Mouse (Mus musculus) midbrain, postnatal 0 days (tissue): Measurements from ENCODE around the gene Samd11. TPM values are rescaled to one million over a fixed set of nuclear protein-coding genes. Genes with fewer than 3 reads are reported as not detected.

Experiments used
- ATAC-seq: fragments of 200-750 bp; cut with Nextera tagmentation; 2 replicates; pipeline ENCODE4 v1.8.0; 2017; ENCODE audit warnings: moderate number of reproducible peaks, mild to moderate bottlenecking, moderate TSS enrichment, moderate library complexity; ENCODE audit not compliant: low FRiP score
- DNase-seq: peaks from one replicate; pipeline ENCODE4 v3.0.0-alpha.2; 2015; ENCODE audit warnings: low spot score
- H3K27ac ChIP-seq: fragments of 300-500 bp; sonication (generic); 2 replicates; pipeline ENCODE4 v1.5.1; 2014; ENCODE audit warnings: low read depth, mild to moderate bottlenecking, low read length, mixed read lengths
- H3K27me3 ChIP-seq: fragments of 300-500 bp; sonication (generic); 2 replicates; pipeline ENCODE4 v1.6.1; 2014; ENCODE audit warnings: low read length, control low read depth, mixed read lengths; ENCODE audit not compliant: insufficient read depth
- H3K36me3 ChIP-seq: fragments of 300-500 bp; sonication (generic); 2 replicates; pipeline ENCODE4 v1.6.1; 2014; ENCODE audit warnings: low read length, control low read depth, mixed read lengths; ENCODE audit not compliant: insufficient read depth
- H3K4me1 ChIP-seq: fragments of 300-500 bp; sonication (generic); 2 replicates; pipeline ENCODE4 v1.6.1; 2014; ENCODE audit warnings: mild to moderate bottlenecking, control low read depth, antibody characterized with exemption, low read length, mixed read lengths; ENCODE audit not compliant: insufficient read depth
- H3K4me2 ChIP-seq: fragments of 300-500 bp; sonication (generic); 2 replicates; pipeline ENCODE4 v1.6.1; 2014; ENCODE audit warnings: low read depth, mild to moderate bottlenecking, low read length, mixed read lengths; ENCODE audit not compliant: poor library complexity, severe bottlenecking
- H3K4me3 ChIP-seq: fragments of 300-500 bp; sonication (generic); 2 replicates; pipeline ENCODE4 v1.5.1; 2014; ENCODE audit warnings: low read depth, mild to moderate bottlenecking, low read length, moderate library complexity
- H3K9ac ChIP-seq: fragments of 300-500 bp; sonication (generic); replicated peaks from 2 replicates; pipeline ENCODE4 v1.6.1; 2014; ENCODE audit warnings: mild to moderate bottlenecking, low read length, moderate library complexity, mixed read lengths; ENCODE audit not compliant: poor library complexity, severe bottlenecking
- H3K9me3 ChIP-seq: fragments of 300-500 bp; sonication (generic); 2 replicates; pipeline ENCODE4 v1.6.1; 2016; ENCODE audit warnings: low read length, control low read depth
- CTCF ChIP-seq: IDR thresholded peaks from 2 replicates; pipeline ENCODE4 v1.5.1; 2016; ENCODE audit warnings: antibody characterized with exemption, mild to moderate bottlenecking
- WGBS: fragments of 180-500 bp; shearing (Covaris S2); extraction: QIAGEN DNeasy Blood & Tissue Kit; methylation state at CpG from one replicate; pipeline ENCODE4 v1.1.7; 2014; 5-methylcytosine and 5-hydroxymethylcytosine counted together
- polyA plus RNA-seq: library from polyadenylated mRNA; unstranded; fragments of >200 nt; fragmentation: Nextera tagmentation; extraction: Ambion mirVana; gene quantifications from 2 replicates; pipeline ENCODE4 v1.2.1, GENCODE M21; 2015
- total RNA-seq: library from RNA; depleted of rRNA; stranded (reverse); fragments of >200 nt; gene quantifications from 2 replicates; pipeline ENCODE4 v1.2.3, GENCODE M21; 2014

The Samd11 gene
- total and polyA plus RNA-seq, 2 experiments from 2014 or later = 3.5 to 8.9 TPM

DNA sequence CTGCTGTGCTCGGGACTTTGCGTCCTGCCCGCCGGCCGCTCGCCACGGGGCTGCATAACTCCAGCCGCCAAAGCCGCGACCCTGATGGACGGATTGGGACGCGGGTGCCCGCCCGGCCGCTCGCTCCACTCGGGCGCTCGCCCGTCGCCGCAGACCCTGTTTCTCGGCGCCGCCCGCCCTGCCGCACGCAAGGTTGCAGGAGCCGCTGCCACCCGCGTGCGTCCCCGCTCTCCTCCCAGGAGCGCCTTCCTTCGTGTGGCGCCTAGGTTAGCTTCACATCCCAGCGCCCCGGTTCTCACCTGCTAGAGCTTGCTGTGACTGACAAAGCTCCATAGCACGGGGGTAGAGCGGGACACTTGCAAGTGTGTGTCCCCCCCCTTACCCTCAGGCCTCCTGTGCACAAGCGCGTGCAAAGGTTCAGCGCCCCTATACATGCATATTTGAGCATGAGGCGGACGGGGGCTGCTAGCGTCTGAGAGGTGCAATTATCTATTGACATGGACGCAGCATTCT is 20.7 kb downstream of the Samd11 start, which contains the start of gene Plekhn1:
Plekhn1 (minus strand) TSS at position 157 of the 513 bp plus-strand sequence.
- no peaks in the 10 kb centered on the region for H3K9me3 ChIP-seq
- peaks cover 4% of the 10 kb centered on the region for H3K4me1 ChIP-seq
- H3K9ac ChIP-seq = peak within 1 kb of the TSS; percentile 74
- peak within 1 kb of the TSS; percentile 92 for H3K27ac ChIP-seq
- 0% methylated on average over 28 of the region's 48 CpGs for WGBS
- peak; percentile 52 for ATAC-seq
- TF ChIP-seq CTCF = peak; percentile 21; the same call in 1 of the 2 replicates
- peaks cover 38% of the 10 kb centered on the region for H3K36me3 ChIP-seq
- H3K27me3 ChIP-seq = no peaks in the 10 kb centered on the region
- peak; percentile 71 for DNase-seq
- H3K4me2 ChIP-seq = peak within 1 kb of the TSS; percentile 68
- H3K4me3 ChIP-seq = peak within 1 kb of the TSS; percentile 87

DNA sequence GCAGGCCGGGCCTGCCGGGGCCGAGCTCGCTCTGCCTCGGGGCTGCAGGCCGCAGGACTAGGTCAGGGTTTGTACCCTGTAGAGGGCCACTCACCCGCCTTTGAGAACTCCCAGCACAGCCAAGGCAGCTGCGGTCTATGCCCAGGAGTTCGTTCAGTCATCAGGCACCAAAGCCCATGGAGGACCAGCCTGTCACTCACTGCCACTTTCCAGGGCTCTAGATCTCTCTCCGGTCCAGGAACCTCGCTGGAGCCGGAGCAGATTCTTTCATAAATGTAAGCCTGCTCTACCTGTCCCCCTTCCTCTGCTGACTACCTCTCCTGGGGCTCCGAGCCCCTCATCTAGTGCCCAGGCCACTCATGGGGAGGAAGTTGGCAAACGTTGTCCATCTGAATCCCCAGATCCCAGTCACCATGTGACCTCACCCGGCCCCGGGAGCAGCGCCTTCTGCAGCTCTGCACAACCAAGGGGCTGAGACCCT is 21.4 kb downstream of the Samd11 start:
- Histone ChIP-seq H3K4me1 (peaks cover 4% of the 10 kb centered on the region), H3K9ac (peak overlapping the region; percentile 74), H3K27ac (peak overlapping the region; percentile 92), H3K36me3 (peaks cover 39% of the 10 kb centered on the region), H3K27me3 (no peaks in the 10 kb centered on the region), H3K9me3 (no peaks in the 10 kb centered on the region), H3K4me2 (peak overlapping the region; percentile 68), H3K4me3 (peak overlapping the region; percentile 87)
- ATAC-seq (no peak), DNase-seq (no peak)
- 2% methylated on average over 17 of the region's 17 CpGs for WGBS
- TF ChIP-seq CTCF = no peak

DNA sequence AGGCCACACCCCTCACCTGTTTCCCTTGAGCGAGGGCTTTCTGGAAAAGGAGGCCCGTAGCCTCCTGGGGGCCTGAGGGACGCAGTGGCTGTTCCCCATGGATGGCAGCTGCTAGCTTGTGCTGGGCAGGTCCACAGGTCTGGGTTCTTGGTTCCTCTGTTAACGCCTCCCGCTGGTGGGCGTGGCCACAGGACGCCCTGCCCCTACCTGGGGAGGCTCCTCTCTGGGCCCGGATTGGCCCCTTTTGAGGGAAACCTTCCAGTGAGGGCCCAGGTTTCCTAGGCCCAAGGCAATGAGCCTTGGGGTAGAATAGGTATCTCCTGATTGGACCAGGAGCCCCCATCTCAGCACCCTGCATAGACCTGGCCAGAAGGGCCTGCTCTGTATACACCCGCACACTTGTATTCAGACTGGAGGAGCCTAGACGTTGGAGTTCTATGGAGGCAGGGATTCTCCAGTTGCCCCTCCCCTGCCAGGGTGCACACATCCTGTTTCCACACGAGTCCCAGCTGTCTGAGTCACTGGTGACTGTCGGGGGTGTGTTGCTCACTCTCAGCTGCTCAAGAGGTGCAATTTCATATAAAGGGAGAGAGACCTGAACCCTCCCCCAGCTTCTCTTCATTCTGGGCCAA is 26.9 kb downstream of the Samd11 start:
- H3K4me3 ChIP-seq = no peak overlapping the region
- H3K4me2 ChIP-seq = no peak overlapping the region
- DNase-seq (no peak), ATAC-seq (no peak)
- no peaks in the 10 kb centered on the region for H3K9me3 ChIP-seq
- 22% methylated on average over 12 of the region's 12 CpGs for WGBS
- peaks cover 36% of the 10 kb centered on the region for H3K36me3 ChIP-seq
- H3K27me3 ChIP-seq = no peaks in the 10 kb centered on the region
- no peak for TF ChIP-seq CTCF
- H3K4me1 ChIP-seq = peaks cover 2% of the 10 kb centered on the region
- H3K27ac ChIP-seq = no peak overlapping the region
- no peak overlapping the region for H3K9ac ChIP-seq

DNA sequence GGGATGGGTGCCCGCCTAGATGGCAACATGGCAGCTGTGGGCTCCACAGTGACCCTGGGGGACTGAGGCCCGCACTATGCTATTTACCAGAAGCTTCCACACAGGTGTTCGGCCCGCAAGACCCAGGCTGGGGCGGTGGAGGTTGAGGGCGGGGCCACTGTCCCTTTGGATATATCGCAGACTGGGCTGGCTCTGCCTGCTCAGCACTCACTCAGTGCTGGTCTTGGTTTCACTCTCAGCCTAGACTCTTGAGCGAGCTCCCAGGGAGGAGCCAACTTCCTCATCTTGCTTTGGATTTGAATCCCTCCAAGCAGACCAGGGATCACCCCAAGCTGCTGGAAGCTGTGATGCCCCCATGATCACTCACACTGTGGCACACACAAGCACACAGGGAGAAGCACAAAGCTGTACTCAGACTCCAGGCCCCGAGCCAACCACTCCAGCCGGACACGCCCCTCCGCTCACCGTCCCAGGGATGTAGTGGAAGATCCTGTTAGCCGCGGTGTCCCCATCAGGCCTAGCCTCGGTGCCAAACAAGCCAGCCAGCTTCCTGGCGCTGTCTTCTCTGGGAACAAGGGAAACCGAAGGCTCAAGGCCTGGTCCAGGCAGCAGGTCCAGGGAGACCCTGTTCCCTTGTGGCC is 27.6 kb downstream of the Samd11 start:
- no peaks in the 10 kb centered on the region for H3K27me3 ChIP-seq
- no peak for ATAC-seq
- H3K4me1 ChIP-seq = no peaks in the 10 kb centered on the region
- WGBS = 30% methylated on average over 18 of the region's 18 CpGs
- DNase-seq = peak; percentile 30
- TF ChIP-seq CTCF = no peak
- H3K9me3 ChIP-seq = no peaks in the 10 kb centered on the region
- H3K4me3 ChIP-seq = no peak overlapping the region
- H3K9ac ChIP-seq = no peak overlapping the region
- H3K4me2 ChIP-seq = no peak overlapping the region
- no peak overlapping the region for H3K27ac ChIP-seq
- peaks cover 36% of the 10 kb centered on the region for H3K36me3 ChIP-seq

DNA sequence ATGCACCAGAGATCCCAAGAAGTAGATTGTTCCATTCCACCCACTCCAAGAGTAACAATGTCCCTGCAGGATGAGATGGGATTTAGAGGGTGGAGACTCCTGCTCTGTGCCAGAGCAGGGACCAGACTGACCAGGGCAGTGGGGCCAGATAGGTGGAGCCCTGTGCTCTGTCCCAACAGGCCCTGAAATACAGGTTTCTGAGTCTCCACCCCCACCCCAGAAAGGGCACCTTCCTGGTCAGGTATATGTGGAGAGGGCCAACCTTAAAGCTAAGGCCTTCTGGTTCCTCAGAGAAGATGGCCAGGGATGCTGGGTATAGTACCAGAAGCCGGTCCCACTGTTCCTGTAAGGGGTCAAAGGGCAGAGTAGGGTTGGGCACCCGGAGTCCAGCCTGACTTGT is 31.2 kb downstream of the Samd11 start:
- ATAC-seq (no peak), DNase-seq (no peak)
- Histone ChIP-seq H3K36me3 (peaks cover 9% of the 10 kb centered on the region), H3K9me3 (no peaks in the 10 kb centered on the region), H3K4me3 (no peak overlapping the region), H3K9ac (no peak overlapping the region), H3K4me1 (no peaks in the 10 kb centered on the region), H3K27me3 (no peaks in the 10 kb centered on the region), H3K4me2 (no peak overlapping the region), H3K27ac (no peak overlapping the region)
- WGBS = 87% methylated on average over 2 of the region's 2 CpGs
- TF ChIP-seq CTCF = no peak

DNA sequence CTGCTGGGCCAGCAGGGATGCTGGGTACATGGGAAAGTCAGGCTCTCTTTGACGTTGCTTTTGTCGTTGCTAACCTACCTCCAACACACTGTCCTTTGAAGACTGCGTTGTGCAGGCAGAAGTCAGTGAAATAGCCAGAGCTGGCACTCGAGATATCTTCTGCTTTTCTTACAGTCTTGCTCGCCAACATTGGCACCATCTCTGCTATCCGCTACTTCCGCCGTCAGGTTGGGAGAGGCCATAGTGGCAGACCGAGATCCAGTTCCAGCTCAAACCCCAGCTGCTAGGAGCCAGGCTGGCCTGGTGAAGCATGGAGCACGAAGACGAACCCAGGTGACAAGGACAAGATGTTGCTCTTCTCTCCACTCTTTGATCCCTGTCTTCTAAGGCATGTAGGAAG is 35.5 kb downstream of the Samd11 start:
- DNase-seq (no peak), ATAC-seq (no peak)
- 93% methylated on average over 11 of the region's 11 CpGs for WGBS
- H3K4me1 ChIP-seq = no peaks in the 10 kb centered on the region
- no peaks in the 10 kb centered on the region for H3K27me3 ChIP-seq
- H3K27ac ChIP-seq = no peak overlapping the region
- no peaks in the 10 kb centered on the region for H3K9me3 ChIP-seq
- no peak overlapping the region for H3K4me2 ChIP-seq
- H3K36me3 ChIP-seq = no peaks in the 10 kb centered on the region; the same call in 1 of the 2 replicates
- TF ChIP-seq CTCF = no peak
- no peak overlapping the region for H3K4me3 ChIP-seq
- H3K9ac ChIP-seq = no peak overlapping the region
